ENCODE assay signal across 7 mouse cellular contexts in genomic region chr19:57358836-57359598, GRCm38 (mm10). TPM values are rescaled to one million over a fixed set of nuclear protein-coding genes. Genes with fewer than 3 reads are reported as not detected.
DNase-seq lines count a peak whose midpoint lies in the region; ATAC-seq and TF ChIP-seq lines count a peak whose summit lies in the region.

No protein-coding gene starts in this region.

- H3K9me3 ChIP-seq in hindbrain, embryonic 15.5 days = no peaks in the 10 kb centered on the region
- no peaks in the 10 kb centered on the region for H3K9me3 ChIP-seq in hindbrain, embryonic 11.5 days (ENCODE audit: control insufficient read depth, low read length)
- no peaks in the 10 kb centered on the region for H3K9me3 ChIP-seq in intestine, embryonic 14.5 days (ENCODE audit: control insufficient read depth, low read length)

- 94% methylated on average over 20 of the region's 20 CpGs for WGBS in hindbrain, embryonic 15.5 days
- WGBS in hindbrain, embryonic 11.5 days = 92% methylated on average over 20 of the region's 20 CpGs
- 90% methylated on average over 20 of the region's 20 CpGs for WGBS in intestine, embryonic 14.5 days

- no peak for ATAC-seq in hindbrain, embryonic 15.5 days (ENCODE audit: low FRiP score, low read depth)
- no peak for ATAC-seq in hindbrain, embryonic 11.5 days (ENCODE audit: low FRiP score)
- no peak for ATAC-seq in intestine, embryonic 14.5 days (replicated peaks; ENCODE audit: low FRiP score, low TSS enrichment, low read depth)

- H3K27me3 ChIP-seq in hindbrain, embryonic 15.5 days = no peaks in the 10 kb centered on the region
- H3K27me3 ChIP-seq in hindbrain, embryonic 11.5 days (ENCODE audit: control insufficient read depth, insufficient read depth, low read length) = no peaks in the 10 kb centered on the region
- H3K27me3 ChIP-seq in testis, adult 2 months (ENCODE audit: control insufficient read depth, insufficient read depth, low read length) = no peaks in the 10 kb centered on the region
- H3K27me3 ChIP-seq in intestine, embryonic 14.5 days (replicated peaks; ENCODE audit: control insufficient read depth, insufficient read depth, low read length) = no peaks in the 10 kb centered on the region

- peaks cover 40% of the 10 kb centered on the region for H3K4me1 ChIP-seq in hindbrain, embryonic 15.5 days (replicated peaks)
- H3K4me1 ChIP-seq in hindbrain, embryonic 11.5 days (replicated peaks; ENCODE audit: control insufficient read depth, insufficient read depth, low read length) = no peaks in the 10 kb centered on the region; the same call in 1 of the 2 replicates
- H3K4me1 ChIP-seq in testis, adult 2 months (ENCODE audit: control insufficient read depth, insufficient read depth, low read length) = peaks cover 16% of the 10 kb centered on the region
- peaks cover 42% of the 10 kb centered on the region for H3K4me1 ChIP-seq in intestine, embryonic 14.5 days (replicated peaks; ENCODE audit: control insufficient read depth, insufficient read depth, low read length)

- peak overlapping the region; percentile 54 for H3K4me2 ChIP-seq in hindbrain, embryonic 15.5 days
- H3K4me2 ChIP-seq in hindbrain, embryonic 11.5 days (replicated peaks; ENCODE audit: low read depth, low read length) = no peak overlapping the region
- peak overlapping the region; percentile 71 for H3K4me2 ChIP-seq in intestine, embryonic 14.5 days (ENCODE audit: low read length)

- no peak for DNase-seq in hindbrain, embryonic 11.5 days (ENCODE audit: low spot score)
- DNase-seq in testis, postnatal 14 days (ENCODE audit: low spot score) = no peak
- no peak for DNase-seq in intestine, embryonic 14.5 days (ENCODE audit: low spot score)
- no peak for DNase-seq in left cerebral cortex, adult 11 months (ENCODE audit: low spot score)
- no peak for DNase-seq in left cerebral cortex, adult 9 months (ENCODE audit: low spot score in 2 of 2)

- no peaks in the 10 kb centered on the region for H3K36me3 ChIP-seq in hindbrain, embryonic 15.5 days
- H3K36me3 ChIP-seq in hindbrain, embryonic 11.5 days (ENCODE audit: control insufficient read depth, insufficient read depth, low read length) = no peaks in the 10 kb centered on the region
- no peaks in the 10 kb centered on the region for H3K36me3 ChIP-seq in testis, adult 2 months (ENCODE audit: control insufficient read depth, insufficient read depth, low read length)
- no peaks in the 10 kb centered on the region for H3K36me3 ChIP-seq in intestine, embryonic 14.5 days (ENCODE audit: control insufficient read depth, insufficient read depth, low read length)

- TF ChIP-seq POLR2A in testis, adult 2 months (IDR thresholded peaks at IDR 0.05; ENCODE audit: control insufficient read depth, low read depth, low read length) = no peak

- no peak overlapping the region for H3K4me3 ChIP-seq in hindbrain, embryonic 15.5 days
- H3K4me3 ChIP-seq in hindbrain, embryonic 11.5 days (ENCODE audit: low read depth, low read length) = no peak overlapping the region
- peak overlapping the region; percentile 79 for H3K4me3 ChIP-seq in testis, adult 2 months (ENCODE audit: control insufficient read depth, low read depth, low read length)
- peak overlapping the region; percentile 86; the same call in 1 of the 2 replicates for H3K4me3 ChIP-seq in intestine, embryonic 14.5 days (ENCODE audit: low read depth, low read length)

- H3K27ac ChIP-seq in hindbrain, embryonic 15.5 days (replicated peaks) = no peak overlapping the region
- no peak overlapping the region for H3K27ac ChIP-seq in hindbrain, embryonic 11.5 days (ENCODE audit: low read depth, low read length)
- peak overlapping the region; percentile 85 for H3K27ac ChIP-seq in testis, adult 2 months (ENCODE audit: control insufficient read depth, insufficient read depth, low read depth, low read length)
- 0 out of 2 replicates have a peak overlapping the region, but pooled peaks have one; percentile 29 for H3K27ac ChIP-seq in intestine, embryonic 14.5 days (ENCODE audit: low read depth)

- TF ChIP-seq CTCF in testis, adult 2 months (IDR thresholded peaks at IDR 0.05; ENCODE audit: control insufficient read depth, insufficient read depth, insufficient replicate concordance, low read depth, low read length) = no peak

- H3K9ac ChIP-seq in hindbrain, embryonic 15.5 days = no peak overlapping the region
- no peak overlapping the region for H3K9ac ChIP-seq in hindbrain, embryonic 11.5 days (ENCODE audit: low read depth, low read length)
- H3K9ac ChIP-seq in intestine, embryonic 14.5 days (ENCODE audit: low read length) = no peak overlapping the region

RNA-seq across cellular contexts. Expression of gene Fam160b1, which starts 1.5 kb away (rescaled TPM):
- polyA plus RNA-seq in hindbrain, embryonic 15.5 days (2015; fragmentation: Nextera tagmentation; extraction: Ambion mirVana) = 12.1 and 12.7 TPM in 2 replicates
- 14.2 and 15.4 TPM in 2 replicates for polyA plus RNA-seq in hindbrain, embryonic 11.5 days (2014; fragmentation: Nextera tagmentation; extraction: Ambion mirVana)
- polyA plus RNA-seq in testis, adult 2 months (2012; rRNA removed) = 12.3 and 13.7 TPM in 2 replicates
- polyA plus RNA-seq in intestine, embryonic 14.5 days (2014; fragmentation: Nextera tagmentation; extraction: Ambion mirVana) = 16.4 and 18.2 TPM in 2 replicates

RNA-seq across cellular contexts. Expression of gene Ablim1, which starts 44.3 kb away (rescaled TPM):
- polyA plus RNA-seq in hindbrain, embryonic 15.5 days (2015; fragmentation: Nextera tagmentation; extraction: Ambion mirVana) = 56.9 and 63.2 TPM in 2 replicates
- polyA plus RNA-seq in hindbrain, embryonic 11.5 days (2014; fragmentation: Nextera tagmentation; extraction: Ambion mirVana) = 18.3 and 18.6 TPM in 2 replicates
- polyA plus RNA-seq in testis, adult 2 months (2012; rRNA removed) = 3.0 and 4.1 TPM in 2 replicates
- 28.3 and 30.2 TPM in 2 replicates for polyA plus RNA-seq in intestine, embryonic 14.5 days (2014; fragmentation: Nextera tagmentation; extraction: Ambion mirVana)

Comparison
In these comparisons a context has a peak if more than half of its experiments do, and no peak if none do; other contexts are left out.
1. H3K27ac ChIP-seq: peak in testis, adult 2 months (single experiment) and intestine, embryonic 14.5 days (single experiment); none in hindbrain, embryonic 15.5 days (single experiment) and hindbrain, embryonic 11.5 days (single experiment).
2. H3K4me3 ChIP-seq: peak in testis, adult 2 months (single experiment) and intestine, embryonic 14.5 days (single experiment); none in hindbrain, embryonic 15.5 days (single experiment) and hindbrain, embryonic 11.5 days (single experiment).